Mouse (Mus musculus) cerebellum, adult 18-20 months (tissue): ENCODE measurements at regions not wholly inside any gene's neighbourhood (a gene's known extent, or its start where the extent isn't known, plus 50 kb on each side); places are given as distances from the start of the nearest gene placed in this dataset.

Experiments
- DNase-seq, 2 experiments: peaks; one replicate each; pipeline ENCODE4 v3.0.0; 2021

DNA sequence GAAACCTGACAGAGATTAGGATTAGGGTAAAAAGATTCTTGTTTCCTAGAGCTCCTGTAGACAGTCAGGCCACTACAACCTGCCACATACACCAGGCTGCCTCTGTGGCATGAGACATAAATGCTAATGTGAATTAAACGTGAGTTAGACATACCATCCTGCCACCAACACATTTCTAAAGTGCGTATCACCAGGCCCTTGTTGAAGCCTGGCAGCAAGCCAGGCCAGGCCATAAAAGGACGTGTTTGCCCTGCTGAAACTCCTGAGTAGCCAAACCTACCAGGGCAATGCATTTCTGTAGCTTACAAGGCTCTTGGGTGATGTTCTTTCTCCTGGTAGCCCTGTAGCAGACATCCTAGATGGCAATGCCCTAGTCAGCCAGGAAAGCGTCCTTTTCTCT is 63.4 kb upstream of the Gm5458 start:
- DNase-seq = no peak

DNA sequence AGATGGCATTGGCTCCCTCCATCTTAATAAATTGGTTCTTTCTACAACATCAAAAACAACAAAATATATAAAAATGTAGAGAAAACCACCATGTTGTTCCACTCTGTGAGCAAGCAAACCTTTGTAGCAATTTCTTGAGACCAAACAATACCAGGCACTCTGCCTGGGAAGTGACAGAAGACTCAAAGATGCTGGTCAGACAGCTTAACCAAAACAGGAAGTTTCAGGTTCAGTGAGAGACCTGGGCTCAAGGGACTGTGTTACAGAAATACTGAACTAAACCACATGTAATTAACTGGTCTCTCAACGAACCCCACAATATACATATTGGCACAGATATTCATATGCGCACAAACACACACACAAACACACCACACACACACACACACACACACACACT is 71.7 kb upstream of the Gm5458 start:
- DNase-seq = no peak

GRCm38 (mm10) chr14:19688426-19688825 is 62.6 kb upstream of the Nid2 start:
- no peak for DNase-seq

- DNase-seq = peak; percentile 7 to 14
Measured at GRCm38 (mm10) chr14:19693606-19694005, 57.5 kb upstream of the Nid2 start.

DNA sequence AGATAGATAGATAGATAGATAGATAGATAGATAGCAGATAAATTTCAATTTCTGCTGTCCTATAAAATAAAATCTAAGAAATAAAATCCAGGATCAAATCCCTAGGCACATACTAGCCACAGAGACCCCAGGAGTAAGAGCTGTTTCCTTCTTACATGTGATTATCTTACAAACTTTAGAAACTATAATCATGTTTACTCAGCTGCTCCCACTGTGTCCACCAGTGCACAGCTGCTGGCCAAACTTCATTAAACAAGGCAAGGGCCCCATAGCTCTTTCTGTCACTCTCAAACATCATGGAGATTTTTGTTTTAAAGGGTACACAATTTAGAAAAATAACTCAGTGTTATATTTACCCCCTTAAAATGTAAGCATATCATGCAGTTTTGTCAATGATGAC is 56.8 kb upstream of the Nid2 start:
- no peak for DNase-seq

DNA sequence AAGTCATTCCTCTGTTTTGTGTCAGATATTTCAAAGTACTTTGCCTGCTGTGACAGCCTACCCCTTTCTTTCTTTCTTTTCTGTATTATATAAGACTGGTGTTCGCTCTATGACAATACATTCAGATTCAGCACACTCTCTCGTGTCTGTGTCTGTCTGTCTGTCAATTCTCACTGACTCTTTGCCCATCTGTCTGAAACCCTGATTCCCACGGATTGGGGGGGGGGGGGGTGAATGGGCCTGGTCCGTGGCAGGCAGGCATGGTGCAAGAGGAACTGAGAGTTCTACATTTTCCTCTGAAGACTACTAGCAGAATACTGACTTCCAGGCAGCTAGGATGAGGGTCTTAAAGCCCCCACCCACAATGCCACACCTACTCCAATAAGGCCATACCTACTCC is 51.6 kb upstream of the Nid2 start:
- no peak for DNase-seq
